Mouse (Mus musculus): ENCODE measurements around the gene Ralgapa2. TPM values are rescaled to one million over a fixed set of nuclear protein-coding genes. Genes with fewer than 3 reads are reported as not detected.

Gene Ralgapa2
- polyA plus RNA-seq, 1 experiment from 2014 or later, result 9.0 TPM

DNA sequence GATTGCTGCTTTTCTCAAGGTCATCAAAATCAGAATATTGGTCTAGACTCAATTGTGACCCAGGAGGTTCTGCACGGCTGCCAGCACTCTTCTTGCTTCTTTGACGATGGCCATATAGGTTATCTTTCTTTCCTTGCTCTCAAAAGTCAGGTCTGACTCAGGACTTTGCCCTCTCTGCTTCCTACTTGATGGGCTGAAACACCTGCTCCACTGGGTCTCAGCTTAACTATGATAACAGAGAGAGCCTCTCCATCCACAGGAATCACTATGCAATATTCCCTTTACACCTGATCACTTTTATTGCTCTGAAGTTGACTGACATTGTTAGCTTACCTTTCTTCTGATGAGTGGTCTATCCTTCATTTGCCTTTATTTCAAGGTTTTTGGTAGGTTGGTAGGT lies 191.5 kb downstream of the Ralgapa2 start:
- no peak for ATAC-seq (ENCODE audit: low FRiP score)
- H3K9me3 ChIP-seq (ENCODE audit: control insufficient read depth, low read length), result no peaks in the 10 kb centered on the region
- WGBS, result 100% methylated on average over 2 of the region's 2 CpGs

DNA sequence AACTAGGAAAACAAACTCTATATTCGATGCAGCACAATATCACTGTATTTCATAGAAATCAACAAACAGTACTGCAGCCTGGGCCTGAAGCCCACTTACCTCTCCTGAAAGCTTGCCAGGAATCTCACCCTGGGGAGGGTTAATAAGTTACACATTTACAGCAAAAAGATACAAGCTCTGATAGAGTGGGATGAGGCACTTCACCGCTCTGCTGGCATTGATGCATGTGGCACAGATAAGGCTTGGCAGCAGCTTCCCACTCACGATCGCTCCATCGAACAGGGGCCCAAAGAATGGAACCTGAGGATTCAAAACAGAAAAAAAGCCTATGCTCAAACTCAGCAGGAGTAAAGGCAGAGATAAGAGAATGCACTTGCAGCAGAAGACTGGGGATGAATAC lies 197.4 kb downstream of the Ralgapa2 start:
- no peak for ATAC-seq (ENCODE audit: low FRiP score)
- WGBS, result 81% methylated on average over 5 of the region's 5 CpGs
- H3K27me3 ChIP-seq (ENCODE audit: control insufficient read depth, insufficient read depth, low read length), result no peaks in the 10 kb centered on the region
- DNase-seq (ENCODE audit: low spot score, missing footprints), result no peak
- no peak overlapping the region for H3K4me2 ChIP-seq
- H3K36me3 ChIP-seq (ENCODE audit: control insufficient read depth, insufficient read depth, low read length), result no peaks in the 10 kb centered on the region
- H3K27ac ChIP-seq (ENCODE audit: low read depth, low read length), result no peak overlapping the region
- no peaks in the 10 kb centered on the region for H3K9me3 ChIP-seq (ENCODE audit: control insufficient read depth, low read length)
- no peak overlapping the region for H3K4me3 ChIP-seq (ENCODE audit: low read depth, low read length)
- peaks cover 3% of the 10 kb centered on the region; the same call in 1 of the 2 replicates for H3K4me1 ChIP-seq (ENCODE audit: control insufficient read depth, insufficient read depth, low read length)
- no peak overlapping the region for H3K9ac ChIP-seq (ENCODE audit: low read length)

More for the DNA sequence above, 191.5 kb downstream of the Ralgapa2 start:
- no peak for DNase-seq (ENCODE audit: low spot score, missing footprints)
- H3K4me1 ChIP-seq (ENCODE audit: control insufficient read depth, insufficient read depth, low read length), result peaks cover 14% of the 10 kb centered on the region
- no peak overlapping the region for H3K9ac ChIP-seq (ENCODE audit: low read length)
- H3K36me3 ChIP-seq (ENCODE audit: control insufficient read depth, insufficient read depth, low read length), result no peaks in the 10 kb centered on the region
- H3K4me2 ChIP-seq, result no peak overlapping the region
- H3K27me3 ChIP-seq (ENCODE audit: control insufficient read depth, insufficient read depth, low read length), result 0 out of 2 replicates have a peak, but pooled peaks cover 2% of the 10 kb centered on the region
- H3K4me3 ChIP-seq (ENCODE audit: low read depth, low read length), result no peak overlapping the region
- H3K27ac ChIP-seq (ENCODE audit: low read depth, low read length), result no peak overlapping the region

GRCm38 (mm10) chr2:146313811-146314210 lies 198.3 kb downstream of the Ralgapa2 start:
- peaks cover 3% of the 10 kb centered on the region; the same call in 1 of the 2 replicates for H3K4me1 ChIP-seq (ENCODE audit: control insufficient read depth, insufficient read depth, low read length)
- no peaks in the 10 kb centered on the region for H3K9me3 ChIP-seq (ENCODE audit: control insufficient read depth, low read length)
- H3K4me2 ChIP-seq, result no peak overlapping the region
- 75% methylated on average over 4 of the region's 4 CpGs for WGBS
- H3K27me3 ChIP-seq (ENCODE audit: control insufficient read depth, insufficient read depth, low read length), result no peaks in the 10 kb centered on the region
- no peaks in the 10 kb centered on the region for H3K36me3 ChIP-seq (ENCODE audit: control insufficient read depth, insufficient read depth, low read length)
- no peak for DNase-seq (ENCODE audit: low spot score, missing footprints)
- no peak for ATAC-seq (ENCODE audit: low FRiP score)
- H3K9ac ChIP-seq (ENCODE audit: low read length), result no peak overlapping the region
- no peak overlapping the region for H3K27ac ChIP-seq (ENCODE audit: low read depth, low read length)
- no peak overlapping the region for H3K4me3 ChIP-seq (ENCODE audit: low read depth, low read length)

DNA sequence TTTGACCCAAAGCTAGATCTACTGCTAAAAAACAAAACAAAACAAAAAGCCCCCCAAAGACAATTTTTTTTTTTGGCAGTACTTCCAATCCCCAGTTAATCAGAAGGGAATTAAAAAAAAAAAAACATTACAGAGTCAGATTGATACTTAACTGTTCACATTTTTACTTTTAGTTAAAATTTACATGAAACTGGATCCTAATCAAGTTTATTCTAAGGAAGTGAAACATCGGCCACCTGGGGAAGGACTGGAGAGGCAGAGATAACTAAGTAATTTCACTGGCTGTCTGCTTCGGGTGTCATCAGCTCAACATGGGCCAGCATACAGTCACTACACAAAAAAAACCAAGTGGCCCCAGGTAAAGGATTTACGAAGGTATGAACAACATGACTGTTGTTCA lies 201.4 kb downstream of the Ralgapa2 start:
- H3K9me3 ChIP-seq (ENCODE audit: control insufficient read depth, low read length), result no peaks in the 10 kb centered on the region
- H3K27ac ChIP-seq (ENCODE audit: low read depth, low read length), result no peak overlapping the region
- no peak overlapping the region for H3K4me3 ChIP-seq (ENCODE audit: low read depth, low read length)
- H3K4me1 ChIP-seq (ENCODE audit: control insufficient read depth, insufficient read depth, low read length), result peaks cover 3% of the 10 kb centered on the region; the same call in 1 of the 2 replicates
- no peaks in the 10 kb centered on the region for H3K36me3 ChIP-seq (ENCODE audit: control insufficient read depth, insufficient read depth, low read length)
- no peaks in the 10 kb centered on the region for H3K27me3 ChIP-seq (ENCODE audit: control insufficient read depth, insufficient read depth, low read length)
- DNase-seq (ENCODE audit: low spot score, missing footprints), result no peak
- 88% methylated on average over 3 of the region's 3 CpGs for WGBS
- H3K9ac ChIP-seq (ENCODE audit: low read length), result no peak overlapping the region
- H3K4me2 ChIP-seq, result no peak overlapping the region
- ATAC-seq (ENCODE audit: low FRiP score), result no peak

- H3K9me3 ChIP-seq (ENCODE audit: control insufficient read depth, low read length), result no peaks in the 10 kb centered on the region
- no peak overlapping the region for H3K4me2 ChIP-seq
- no peak overlapping the region for H3K27ac ChIP-seq (ENCODE audit: low read depth, low read length)
- H3K4me1 ChIP-seq (ENCODE audit: control insufficient read depth, insufficient read depth, low read length), result peaks cover 3% of the 10 kb centered on the region; the same call in 1 of the 2 replicates
- WGBS, result 68% methylated on average over 6 of the region's 6 CpGs
- no peaks in the 10 kb centered on the region for H3K36me3 ChIP-seq (ENCODE audit: control insufficient read depth, insufficient read depth, low read length)
- DNase-seq (ENCODE audit: low spot score, missing footprints) (no peak), ATAC-seq (ENCODE audit: low FRiP score) (no peak)
- no peak overlapping the region for H3K9ac ChIP-seq (ENCODE audit: low read length)
- H3K4me3 ChIP-seq (ENCODE audit: low read depth, low read length), result no peak overlapping the region
- H3K27me3 ChIP-seq (ENCODE audit: control insufficient read depth, insufficient read depth, low read length), result no peaks in the 10 kb centered on the region
Measured at GRCm38 (mm10) chr2:146310291-146310690, 201.9 kb downstream of the Ralgapa2 start.

DNA sequence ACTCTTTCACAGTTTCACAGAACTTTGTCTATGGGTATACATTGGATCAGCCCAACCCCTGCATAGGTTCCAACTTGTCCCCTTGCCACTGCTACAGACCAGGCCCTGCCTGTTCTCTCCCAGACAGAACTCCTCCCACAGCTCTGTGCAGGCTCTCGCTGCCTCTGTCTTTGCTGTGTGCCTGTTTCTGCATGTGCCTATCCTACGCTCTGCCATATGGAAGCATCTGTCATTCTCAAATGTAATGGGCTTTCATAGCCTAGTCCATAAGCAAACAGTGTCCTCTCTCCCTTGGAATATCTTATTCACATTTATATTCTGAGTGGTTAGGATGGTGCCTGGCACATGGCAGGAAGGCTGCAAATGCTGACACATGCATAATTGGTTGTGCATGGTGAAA lies 202.7 kb downstream of the Ralgapa2 start:
- Histone ChIP-seq H3K9me3 (ENCODE audit: control insufficient read depth, low read length) (no peaks in the 10 kb centered on the region), H3K27me3 (ENCODE audit: control insufficient read depth, insufficient read depth, low read length) (no peaks in the 10 kb centered on the region), H3K4me1 (ENCODE audit: control insufficient read depth, insufficient read depth, low read length) (peaks cover 3% of the 10 kb centered on the region; the same call in 1 of the 2 replicates), H3K9ac (ENCODE audit: low read length) (no peak overlapping the region), H3K4me3 (ENCODE audit: low read depth, low read length) (no peak overlapping the region), H3K36me3 (ENCODE audit: control insufficient read depth, insufficient read depth, low read length) (no peaks in the 10 kb centered on the region), H3K27ac (ENCODE audit: low read depth, low read length) (no peak overlapping the region), H3K4me2 (no peak overlapping the region)
- peak; percentile 66 for ATAC-seq (ENCODE audit: low FRiP score)
- no peak for DNase-seq (ENCODE audit: low spot score, missing footprints)
- WGBS, result 85% methylated on average over 2 of the region's 2 CpGs

- 72% methylated on average over 3 of the region's 3 CpGs for WGBS
- Histone ChIP-seq H3K27me3 (ENCODE audit: control insufficient read depth, insufficient read depth, low read length) (no peaks in the 10 kb centered on the region), H3K27ac (ENCODE audit: low read depth, low read length) (no peak overlapping the region), H3K4me2 (no peak overlapping the region), H3K9me3 (ENCODE audit: control insufficient read depth, low read length) (no peaks in the 10 kb centered on the region), H3K4me1 (ENCODE audit: control insufficient read depth, insufficient read depth, low read length) (peaks cover 15% of the 10 kb centered on the region), H3K9ac (ENCODE audit: low read length) (no peak overlapping the region), H3K36me3 (ENCODE audit: control insufficient read depth, insufficient read depth, low read length) (no peaks in the 10 kb centered on the region), H3K4me3 (ENCODE audit: low read depth, low read length) (no peak overlapping the region)
- DNase-seq (ENCODE audit: low spot score, missing footprints) (no peak), ATAC-seq (ENCODE audit: low FRiP score) (no peak)
Measured at GRCm38 (mm10) chr2:146307060-146307459, 205.1 kb downstream of the Ralgapa2 start.

DNA sequence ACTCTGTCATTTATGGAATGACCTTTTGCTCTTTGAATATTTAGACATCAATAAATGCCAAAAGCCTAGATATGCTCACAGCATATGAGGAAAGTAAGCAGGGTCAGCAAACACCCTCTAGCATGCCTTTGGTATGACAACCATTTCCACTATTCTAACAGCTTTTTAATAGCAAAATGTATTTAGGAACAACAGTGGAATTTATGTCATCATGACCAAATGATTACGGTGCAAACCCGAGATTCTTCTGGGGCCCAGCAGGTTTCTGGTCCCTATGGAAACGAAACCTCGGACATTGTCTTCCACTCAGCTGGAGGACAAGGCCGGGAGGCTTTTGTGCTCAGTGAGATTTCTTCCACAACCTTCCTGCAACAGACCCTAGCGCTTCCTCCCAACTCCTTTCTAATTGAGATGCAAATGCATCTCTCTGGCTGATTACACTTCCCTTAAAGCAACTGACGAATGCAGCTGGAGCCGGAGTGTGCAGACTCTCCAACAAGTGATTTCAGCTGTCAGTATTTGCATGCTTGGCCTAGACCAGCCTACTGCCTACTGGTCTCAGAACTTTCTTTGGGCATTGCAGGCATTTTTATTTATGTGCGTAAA lies 209.9 kb downstream of the Ralgapa2 start:
- no peak overlapping the region for H3K9ac ChIP-seq (ENCODE audit: low read length)
- H3K9me3 ChIP-seq (ENCODE audit: control insufficient read depth, low read length), result no peaks in the 10 kb centered on the region
- peak overlapping the region; percentile 84 for H3K27ac ChIP-seq (ENCODE audit: low read depth, low read length)
- peak overlapping the region; percentile 17; the same call in 1 of the 2 replicates for H3K4me2 ChIP-seq
- ATAC-seq (ENCODE audit: low FRiP score), result peak; percentile 87
- 7% methylated on average over 9 of the region's 9 CpGs for WGBS
- H3K4me3 ChIP-seq (ENCODE audit: low read depth, low read length), result no peak overlapping the region
- H3K4me1 ChIP-seq (ENCODE audit: control insufficient read depth, insufficient read depth, low read length), result peaks cover 40% of the 10 kb centered on the region
- H3K27me3 ChIP-seq (ENCODE audit: control insufficient read depth, insufficient read depth, low read length), result no peaks in the 10 kb centered on the region
- no peaks in the 10 kb centered on the region for H3K36me3 ChIP-seq (ENCODE audit: control insufficient read depth, insufficient read depth, low read length)
- peak; percentile 94 for DNase-seq (ENCODE audit: low spot score, missing footprints)

GRCm38 (mm10) chr2:146300500-146301020 lies 211.6 kb downstream of the Ralgapa2 start:
- peak; percentile 85 for DNase-seq (ENCODE audit: low spot score, missing footprints)
- WGBS, result 22% methylated on average over 1 of the region's 1 CpGs
- Histone ChIP-seq H3K9me3 (ENCODE audit: control insufficient read depth, low read length) (no peaks in the 10 kb centered on the region), H3K27ac (ENCODE audit: low read depth, low read length) (peak overlapping the region; percentile 75), H3K4me3 (ENCODE audit: low read depth, low read length) (no peak overlapping the region), H3K27me3 (ENCODE audit: control insufficient read depth, insufficient read depth, low read length) (no peaks in the 10 kb centered on the region), H3K36me3 (ENCODE audit: control insufficient read depth, insufficient read depth, low read length) (no peaks in the 10 kb centered on the region), H3K4me2 (no peak overlapping the region), H3K9ac (ENCODE audit: low read length) (peak overlapping the region; percentile 32; the same call in 1 of the 2 replicates), H3K4me1 (ENCODE audit: control insufficient read depth, insufficient read depth, low read length) (peaks cover 40% of the 10 kb centered on the region)
- peak; percentile 43 for ATAC-seq (ENCODE audit: low FRiP score)
